Mouse (Mus musculus): ENCODE measurements around the gene Lclat1. TPM values are rescaled to one million over a fixed set of nuclear protein-coding genes. Genes with fewer than 3 reads are reported as not detected.

The Lclat1 gene
- polyA plus RNA-seq, 1 experiment from 2014 or later = 15.4 TPM

- no peak overlapping the region for H3K9ac ChIP-seq
- no peaks in the 10 kb centered on the region for H3K27me3 ChIP-seq
- no peak for ATAC-seq (ENCODE audit: insufficient number of reproducible peaks, low FRiP score, low TSS enrichment, low read depth)
- H3K27ac ChIP-seq (replicated peaks) = no peak overlapping the region
- H3K36me3 ChIP-seq = no peaks in the 10 kb centered on the region
- peaks cover 14% of the 10 kb centered on the region for H3K4me1 ChIP-seq
- no peak overlapping the region for H3K4me2 ChIP-seq (replicated peaks)
- no peaks in the 10 kb centered on the region for H3K9me3 ChIP-seq (replicated peaks)
- 76% methylated on average over 5 of the region's 5 CpGs for WGBS
- no peak overlapping the region for H3K4me3 ChIP-seq (replicated peaks)
These were observed 62.4 kb downstream of the Lclat1 start for GRCm38 (mm10) chr17:73170141-73170540.

- Histone ChIP-seq H3K4me2 (replicated peaks) (no peak overlapping the region), H3K9me3 (replicated peaks) (no peaks in the 10 kb centered on the region), H3K36me3 (no peaks in the 10 kb centered on the region), H3K4me1 (peaks cover 14% of the 10 kb centered on the region), H3K27me3 (no peaks in the 10 kb centered on the region), H3K9ac (no peak overlapping the region), H3K27ac (replicated peaks) (peak overlapping the region; percentile 69; the same call in 1 of the 2 replicates), H3K4me3 (replicated peaks) (no peak overlapping the region)
- ATAC-seq (ENCODE audit: insufficient number of reproducible peaks, low FRiP score, low TSS enrichment, low read depth) = peak; percentile 82
- WGBS = 37% methylated on average over 5 of the region's 5 CpGs
These were observed 66.3 kb downstream of the Lclat1 start for GRCm38 (mm10) chr17:73174083-73174562.

- ATAC-seq (ENCODE audit: insufficient number of reproducible peaks, low FRiP score, low TSS enrichment, low read depth) = no peak
- Histone ChIP-seq H3K4me3 (replicated peaks) (no peak overlapping the region), H3K4me2 (replicated peaks) (no peak overlapping the region), H3K36me3 (no peaks in the 10 kb centered on the region), H3K9me3 (replicated peaks) (no peaks in the 10 kb centered on the region), H3K27ac (replicated peaks) (no peak overlapping the region), H3K4me1 (peaks cover 14% of the 10 kb centered on the region), H3K9ac (no peak overlapping the region), H3K27me3 (no peaks in the 10 kb centered on the region)
- WGBS = 51% methylated on average over 5 of the region's 5 CpGs
These were observed 67.9 kb downstream of the Lclat1 start for GRCm38 (mm10) chr17:73175720-73176119.

- Histone ChIP-seq H3K9me3 (replicated peaks) (no peaks in the 10 kb centered on the region), H3K4me3 (replicated peaks) (no peak overlapping the region), H3K27ac (replicated peaks) (no peak overlapping the region), H3K9ac (no peak overlapping the region), H3K4me1 (peaks cover 14% of the 10 kb centered on the region), H3K36me3 (no peaks in the 10 kb centered on the region), H3K27me3 (no peaks in the 10 kb centered on the region), H3K4me2 (replicated peaks) (no peak overlapping the region)
- WGBS = 56% methylated on average over 4 of the region's 4 CpGs
- ATAC-seq (ENCODE audit: insufficient number of reproducible peaks, low FRiP score, low TSS enrichment, low read depth) = no peak
These were observed 69.3 kb downstream of the Lclat1 start for GRCm38 (mm10) chr17:73177079-73177478.

GRCm38 (mm10) chr17:73186929-73187328 lies 79.1 kb downstream of the Lclat1 start:
- 89% methylated on average over 5 of the region's 5 CpGs for WGBS
- no peaks in the 10 kb centered on the region for H3K4me1 ChIP-seq
- H3K27ac ChIP-seq (replicated peaks) = no peak overlapping the region
- no peak overlapping the region for H3K4me3 ChIP-seq (replicated peaks)
- H3K4me2 ChIP-seq (replicated peaks) = no peak overlapping the region
- H3K27me3 ChIP-seq = no peaks in the 10 kb centered on the region
- no peak overlapping the region for H3K9ac ChIP-seq
- no peak for ATAC-seq (ENCODE audit: insufficient number of reproducible peaks, low FRiP score, low TSS enrichment, low read depth)
- no peaks in the 10 kb centered on the region for H3K9me3 ChIP-seq (replicated peaks)
- H3K36me3 ChIP-seq = 0 out of 2 replicates have a peak, but pooled peaks cover 5% of the 10 kb centered on the region

- Histone ChIP-seq H3K4me2 (replicated peaks) (no peak overlapping the region), H3K27ac (replicated peaks) (no peak overlapping the region), H3K27me3 (no peaks in the 10 kb centered on the region), H3K4me1 (no peaks in the 10 kb centered on the region), H3K9me3 (replicated peaks) (no peaks in the 10 kb centered on the region), H3K4me3 (replicated peaks) (no peak overlapping the region), H3K9ac (no peak overlapping the region), H3K36me3 (no peaks in the 10 kb centered on the region)
- ATAC-seq (ENCODE audit: insufficient number of reproducible peaks, low FRiP score, low TSS enrichment, low read depth) = no peak
- WGBS = 88% methylated on average over 6 of the region's 6 CpGs
These were observed 86.4 kb downstream of the Lclat1 start for GRCm38 (mm10) chr17:73194146-73194545.

GRCm38 (mm10) chr17:73194575-73194974 lies 86.8 kb downstream of the Lclat1 start:
- no peak for ATAC-seq (ENCODE audit: insufficient number of reproducible peaks, low FRiP score, low TSS enrichment, low read depth)
- Histone ChIP-seq H3K27me3 (no peaks in the 10 kb centered on the region), H3K4me3 (replicated peaks) (no peak overlapping the region), H3K9me3 (replicated peaks) (no peaks in the 10 kb centered on the region), H3K4me2 (replicated peaks) (no peak overlapping the region), H3K9ac (no peak overlapping the region), H3K36me3 (no peaks in the 10 kb centered on the region), H3K27ac (replicated peaks) (no peak overlapping the region), H3K4me1 (no peaks in the 10 kb centered on the region)
- 88% methylated on average over 6 of the region's 6 CpGs for WGBS

GRCm38 (mm10) chr17:73195074-73195723 lies 87.4 kb downstream of the Lclat1 start:
- no peak overlapping the region for H3K9ac ChIP-seq
- H3K4me2 ChIP-seq (replicated peaks) = no peak overlapping the region
- no peaks in the 10 kb centered on the region for H3K4me1 ChIP-seq
- H3K4me3 ChIP-seq (replicated peaks) = no peak overlapping the region
- H3K9me3 ChIP-seq (replicated peaks) = no peaks in the 10 kb centered on the region
- 57% methylated on average over 2 of the region's 2 CpGs for WGBS
- no peak overlapping the region; the same call in 1 of the 2 replicates for H3K27ac ChIP-seq (replicated peaks)
- H3K27me3 ChIP-seq = no peaks in the 10 kb centered on the region
- no peaks in the 10 kb centered on the region for H3K36me3 ChIP-seq
- ATAC-seq (ENCODE audit: insufficient number of reproducible peaks, low FRiP score, low TSS enrichment, low read depth) = no peak

- H3K27ac ChIP-seq (replicated peaks) = no peak overlapping the region
- H3K4me1 ChIP-seq = no peaks in the 10 kb centered on the region
- no peak overlapping the region for H3K4me2 ChIP-seq (replicated peaks)
- H3K36me3 ChIP-seq = no peaks in the 10 kb centered on the region
- H3K9me3 ChIP-seq (replicated peaks) = no peaks in the 10 kb centered on the region
- 86% methylated on average over 1 of the region's 1 CpGs for WGBS
- ATAC-seq (ENCODE audit: insufficient number of reproducible peaks, low FRiP score, low TSS enrichment, low read depth) = no peak
- H3K9ac ChIP-seq = no peak overlapping the region
- no peaks in the 10 kb centered on the region for H3K27me3 ChIP-seq
- H3K4me3 ChIP-seq (replicated peaks) = no peak overlapping the region
These were observed 88.4 kb downstream of the Lclat1 start for GRCm38 (mm10) chr17:73196139-73196538.

GRCm38 (mm10) chr17:73197724-73198123 lies 89.9 kb downstream of the Lclat1 start:
- Histone ChIP-seq H3K4me2 (replicated peaks) (no peak overlapping the region), H3K9ac (no peak overlapping the region), H3K27me3 (no peaks in the 10 kb centered on the region), H3K36me3 (no peaks in the 10 kb centered on the region), H3K4me1 (no peaks in the 10 kb centered on the region), H3K4me3 (replicated peaks) (no peak overlapping the region), H3K9me3 (replicated peaks) (peaks cover 2% of the 10 kb centered on the region; the same call in 1 of the 2 replicates), H3K27ac (replicated peaks) (no peak overlapping the region)
- ATAC-seq (ENCODE audit: insufficient number of reproducible peaks, low FRiP score, low TSS enrichment, low read depth) = no peak
- 66% methylated on average over 1 of the region's 1 CpGs for WGBS

GRCm38 (mm10) chr17:73199387-73199786 lies 91.6 kb downstream of the Lclat1 start:
- H3K36me3 ChIP-seq = no peaks in the 10 kb centered on the region
- no peak overlapping the region for H3K4me2 ChIP-seq (replicated peaks)
- peaks cover 6% of the 10 kb centered on the region; the same call in 1 of the 2 replicates for H3K9me3 ChIP-seq (replicated peaks)
- H3K9ac ChIP-seq = no peak overlapping the region
- H3K4me1 ChIP-seq = no peaks in the 10 kb centered on the region
- no peak overlapping the region for H3K4me3 ChIP-seq (replicated peaks)
- ATAC-seq (ENCODE audit: insufficient number of reproducible peaks, low FRiP score, low TSS enrichment, low read depth) = no peak
- no peak overlapping the region for H3K27ac ChIP-seq (replicated peaks)
- H3K27me3 ChIP-seq = no peaks in the 10 kb centered on the region

GRCm38 (mm10) chr17:73200380-73200779 lies 92.6 kb downstream of the Lclat1 start:
- H3K27me3 ChIP-seq = no peaks in the 10 kb centered on the region
- H3K36me3 ChIP-seq = no peaks in the 10 kb centered on the region
- H3K9me3 ChIP-seq (replicated peaks) = peaks cover 6% of the 10 kb centered on the region; the same call in 1 of the 2 replicates
- H3K4me1 ChIP-seq = no peaks in the 10 kb centered on the region
- no peak for ATAC-seq (ENCODE audit: insufficient number of reproducible peaks, low FRiP score, low TSS enrichment, low read depth)
- H3K9ac ChIP-seq = no peak overlapping the region
- no peak overlapping the region for H3K27ac ChIP-seq (replicated peaks)
- no peak overlapping the region for H3K4me3 ChIP-seq (replicated peaks)
- H3K4me2 ChIP-seq (replicated peaks) = no peak overlapping the region
- 71% methylated on average over 1 of the region's 1 CpGs for WGBS
